Mouse (Mus musculus) bone marrow, adult 2 months (tissue): ENCODE measurements around the gene Nap1l5.

Experiments
- CTCF ChIP-seq: fragments of 200-500 bp; IDR thresholded peaks from 2 replicates; pipeline ENCODE4 v1.5.1; 2011; ENCODE audit warnings: low read length, control low read depth; ENCODE audit not compliant: control insufficient read depth, insufficient read depth
- POLR2A ChIP-seq: fragments of 200-500 bp; IDR thresholded peaks from 2 replicates; pipeline ENCODE4 v1.6.1; 2011; ENCODE audit warnings: low read depth, mild to moderate bottlenecking, control low read depth, low read length, borderline replicate concordance; ENCODE audit not compliant: control insufficient read depth

DNA sequence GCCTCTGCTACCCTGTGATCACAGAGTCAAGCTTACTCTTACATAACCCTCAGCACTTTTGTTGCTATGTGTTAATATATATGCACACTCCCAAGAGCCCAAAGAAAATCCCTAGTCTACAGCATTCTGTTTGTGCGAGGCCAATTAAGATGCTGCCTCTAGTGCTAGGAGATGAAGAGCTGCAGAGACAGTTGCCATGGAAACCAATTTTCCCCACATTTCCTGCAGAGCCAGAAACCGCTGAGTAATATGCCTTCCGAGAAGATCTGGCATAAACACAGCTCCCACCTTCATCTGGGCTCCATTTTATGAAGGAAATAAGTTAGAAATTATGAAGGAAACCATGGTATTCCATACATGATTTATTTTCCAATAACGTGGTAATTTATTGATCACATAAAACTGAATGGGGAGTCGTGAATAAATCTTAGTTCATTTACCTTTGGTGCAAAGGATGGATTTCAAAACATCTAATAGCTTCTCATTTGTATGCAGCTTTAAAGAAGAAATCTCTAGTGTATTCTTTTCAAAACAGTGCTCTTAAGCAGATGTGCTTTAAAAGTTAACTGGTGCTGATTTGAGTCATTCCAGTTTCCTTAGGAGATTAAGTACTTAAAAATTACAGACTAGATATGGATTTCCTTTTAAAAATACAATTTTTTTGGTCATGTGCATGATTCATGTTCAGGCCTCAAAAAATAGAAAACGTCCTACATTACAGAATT, 26.5 kb upstream of the Nap1l5 start:
- TF ChIP-seq CTCF: no peak
- TF ChIP-seq POLR2A: no peak
